Mouse (Mus musculus) hindbrain, embryonic 14.5 days (tissue): ENCODE results near the gene Ankrd2. TPM values are rescaled to one million over a fixed set of nuclear protein-coding genes. Genes with fewer than 3 reads are reported as not detected.

ENCODE experiments used
- ATAC-seq: fragments of 200-750 bp; cut with Nextera tagmentation; 2 replicates; pipeline ENCODE4 v1.8.0; 2017; ENCODE audit warnings: moderate number of reproducible peaks, mild to moderate bottlenecking, moderate TSS enrichment, moderate library complexity; ENCODE audit not compliant: low FRiP score
- DNase-seq: peaks from one replicate; pipeline ENCODE4 v3.0.0-alpha.2; 2015; ENCODE audit warnings: low spot score
- H3K27ac ChIP-seq: fragments of 300-500 bp; sonication (generic); 2 replicates; pipeline ENCODE4 v1.5.1; 2014; ENCODE audit warnings: mild to moderate bottlenecking, moderate library complexity
- H3K27me3 ChIP-seq: fragments of 300-500 bp; sonication (generic); 2 replicates; pipeline ENCODE4 v1.6.1; 2014; ENCODE audit warnings: mild to moderate bottlenecking, low read length, mixed read lengths; ENCODE audit not compliant: control insufficient read depth, insufficient read depth
- H3K36me3 ChIP-seq: fragments of 300-500 bp; sonication (generic); replicated peaks from 2 replicates; pipeline ENCODE4 v1.6.1; 2014; ENCODE audit not compliant: control insufficient read depth, insufficient read depth
- H3K4me1 ChIP-seq: fragments of 300-500 bp; sonication (generic); replicated peaks from 2 replicates; pipeline ENCODE4 v1.6.1; 2014; ENCODE audit warnings: antibody characterized with exemption, low read length, mixed read lengths; ENCODE audit not compliant: control insufficient read depth, insufficient read depth
- H3K4me2 ChIP-seq: fragments of 300-500 bp; sonication (generic); replicated peaks from 2 replicates; pipeline ENCODE4 v1.6.1; 2014; ENCODE audit warnings: mild to moderate bottlenecking, moderate library complexity
- H3K4me3 ChIP-seq: fragments of 300-500 bp; sonication (generic); replicated peaks from 2 replicates; pipeline ENCODE4 v1.5.1; 2014; ENCODE audit warnings: mild to moderate bottlenecking, low read length
- H3K9ac ChIP-seq: fragments of 300-500 bp; sonication (generic); 2 replicates; pipeline ENCODE4 v1.6.1; 2014
- H3K9me3 ChIP-seq: fragments of 300-500 bp; sonication (generic); 2 replicates; pipeline ENCODE4 v1.6.1; 2016; ENCODE audit warnings: low read length; ENCODE audit not compliant: control insufficient read depth
- WGBS: fragments of 180-500 bp; shearing (Covaris S2); extraction: QIAGEN DNeasy Blood & Tissue Kit; methylation state at CpG from one replicate; pipeline ENCODE4 v1.1.7; 2014; 5-methylcytosine and 5-hydroxymethylcytosine counted together
- polyA plus RNA-seq: library from polyadenylated mRNA; unstranded; fragments of >200 nt; fragmentation: Nextera tagmentation; extraction: Ambion mirVana; gene quantifications from 2 replicates; pipeline ENCODE4 v1.2.1, GENCODE M21; 2014

Gene Ankrd2
- polyA plus RNA-seq, 1 experiment from 2014 or later = 1.2 TPM

GRCm38 (mm10) chr19:42010436-42010835, 25.4 kb upstream of the Ankrd2 start:
- no peaks in the 10 kb centered on the region for H3K4me1 ChIP-seq
- H3K27ac ChIP-seq = no peak overlapping the region
- H3K27me3 ChIP-seq = no peaks in the 10 kb centered on the region
- no peaks in the 10 kb centered on the region for H3K9me3 ChIP-seq
- ATAC-seq (no peak), DNase-seq (no peak)
- no peaks in the 10 kb centered on the region for H3K36me3 ChIP-seq
- no peak overlapping the region for H3K4me3 ChIP-seq
- H3K9ac ChIP-seq = no peak overlapping the region
- 44% methylated on average over 4 of the region's 4 CpGs for WGBS
- no peak overlapping the region for H3K4me2 ChIP-seq

DNA sequence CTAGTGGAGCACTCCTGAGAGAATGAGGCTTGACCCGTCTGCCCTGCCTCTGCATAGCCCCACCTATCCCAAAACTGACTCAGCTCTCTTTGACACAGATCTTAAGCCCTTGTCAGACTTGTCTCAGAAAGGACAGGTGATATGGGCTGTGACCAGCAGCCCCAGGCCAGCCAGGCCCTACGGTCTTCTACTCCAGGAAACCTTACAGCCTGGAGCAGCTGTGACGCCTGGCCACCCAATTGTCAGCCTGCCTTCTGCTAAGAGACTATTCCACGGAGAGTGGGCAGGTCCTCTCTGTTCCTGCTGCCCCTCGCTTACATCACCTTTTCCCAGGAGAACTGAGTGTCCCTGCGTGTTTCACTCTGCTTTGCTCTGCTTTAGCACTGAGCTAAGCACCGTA, 24.7 kb upstream of the Ankrd2 start:
- no peak overlapping the region for H3K4me2 ChIP-seq
- no peaks in the 10 kb centered on the region for H3K9me3 ChIP-seq
- H3K9ac ChIP-seq = no peak overlapping the region
- H3K27ac ChIP-seq = no peak overlapping the region
- no peaks in the 10 kb centered on the region for H3K27me3 ChIP-seq
- ATAC-seq (no peak), DNase-seq (no peak)
- WGBS = 86% methylated on average over 7 of the region's 7 CpGs
- H3K4me1 ChIP-seq = no peaks in the 10 kb centered on the region
- no peaks in the 10 kb centered on the region for H3K36me3 ChIP-seq
- no peak overlapping the region for H3K4me3 ChIP-seq

GRCm38 (mm10) chr19:42014231-42014825, 21.5 kb upstream of the Ankrd2 start:
- Histone ChIP-seq H3K27me3 (no peaks in the 10 kb centered on the region), H3K9ac (no peak overlapping the region), H3K4me3 (no peak overlapping the region), H3K27ac (no peak overlapping the region), H3K4me2 (no peak overlapping the region), H3K4me1 (no peaks in the 10 kb centered on the region), H3K36me3 (no peaks in the 10 kb centered on the region), H3K9me3 (no peaks in the 10 kb centered on the region)
- WGBS = 75% methylated on average over 3 of the region's 3 CpGs
- no peak for DNase-seq
- ATAC-seq = no peak

- 83% methylated on average over 6 of the region's 6 CpGs for WGBS
- Histone ChIP-seq H3K27ac (no peak overlapping the region), H3K4me3 (no peak overlapping the region), H3K9me3 (no peaks in the 10 kb centered on the region), H3K4me1 (no peaks in the 10 kb centered on the region), H3K36me3 (no peaks in the 10 kb centered on the region), H3K9ac (no peak overlapping the region), H3K27me3 (no peaks in the 10 kb centered on the region), H3K4me2 (no peak overlapping the region)
- DNase-seq (no peak), ATAC-seq (no peak)
Measured at GRCm38 (mm10) chr19:42015001-42015400, 20.8 kb upstream of the Ankrd2 start.

DNA sequence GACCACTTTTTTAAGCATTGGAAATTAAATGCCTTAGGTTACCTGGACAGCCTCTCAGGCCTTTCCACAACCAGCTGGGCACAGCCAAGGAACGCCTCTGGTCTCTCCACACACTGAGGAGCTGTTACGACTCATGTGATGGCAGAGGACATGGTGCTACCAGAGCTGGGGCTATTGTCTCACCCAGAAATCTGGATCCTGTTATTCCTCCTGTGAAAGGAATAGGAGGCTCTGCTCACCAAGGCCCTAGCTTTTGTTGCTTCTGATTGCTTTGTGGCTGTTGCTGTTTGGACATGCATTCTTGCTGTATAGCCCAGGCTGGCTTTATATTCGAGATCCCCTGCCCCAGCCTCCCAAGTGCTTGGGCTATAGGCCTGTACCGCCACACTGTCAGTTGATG, 19.5 kb upstream of the Ankrd2 start:
- Histone ChIP-seq H3K4me1 (no peaks in the 10 kb centered on the region), H3K27me3 (no peaks in the 10 kb centered on the region), H3K27ac (no peak overlapping the region), H3K4me3 (no peak overlapping the region), H3K9ac (no peak overlapping the region), H3K36me3 (no peaks in the 10 kb centered on the region), H3K4me2 (no peak overlapping the region), H3K9me3 (no peaks in the 10 kb centered on the region)
- 72% methylated on average over 4 of the region's 4 CpGs for WGBS
- DNase-seq = no peak
- no peak for ATAC-seq

DNA sequence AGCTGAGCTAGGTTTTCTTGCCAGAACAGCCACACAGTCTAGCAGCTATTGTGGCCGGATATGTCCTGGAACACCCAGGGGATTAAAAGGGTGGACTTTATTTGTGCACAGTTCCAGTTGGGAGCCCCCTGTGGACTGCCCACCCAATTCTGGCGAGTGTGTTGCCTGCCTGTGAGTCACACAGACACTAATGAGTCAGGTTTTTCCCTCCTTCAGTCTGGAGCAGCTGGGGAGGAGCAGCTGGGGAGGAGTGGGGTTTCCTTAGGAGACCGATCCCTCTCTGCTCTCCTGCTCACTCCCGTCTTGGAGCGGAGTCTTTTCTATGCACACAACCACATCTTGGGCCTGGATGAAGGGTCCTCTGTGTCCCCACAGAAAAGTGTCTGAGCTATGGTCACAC, 19.0 kb upstream of the Ankrd2 start:
- Histone ChIP-seq H3K36me3 (no peaks in the 10 kb centered on the region), H3K9ac (no peak overlapping the region), H3K4me3 (no peak overlapping the region), H3K4me2 (no peak overlapping the region), H3K4me1 (no peaks in the 10 kb centered on the region), H3K9me3 (no peaks in the 10 kb centered on the region), H3K27ac (no peak overlapping the region), H3K27me3 (no peaks in the 10 kb centered on the region)
- DNase-seq (no peak), ATAC-seq (no peak)
- WGBS = 65% methylated on average over 5 of the region's 5 CpGs

- H3K9ac ChIP-seq = no peak overlapping the region
- no peaks in the 10 kb centered on the region for H3K27me3 ChIP-seq
- H3K4me1 ChIP-seq = 0 out of 2 replicates have a peak, but pooled peaks cover 3% of the 10 kb centered on the region
- DNase-seq (no peak), ATAC-seq (no peak)
- H3K9me3 ChIP-seq = no peaks in the 10 kb centered on the region
- H3K36me3 ChIP-seq = no peaks in the 10 kb centered on the region
- H3K4me3 ChIP-seq = no peak overlapping the region
- H3K27ac ChIP-seq = no peak overlapping the region
- WGBS = 73% methylated on average over 8 of the region's 8 CpGs
- no peak overlapping the region for H3K4me2 ChIP-seq
Measured at GRCm38 (mm10) chr19:42017399-42018247, 18.2 kb upstream of the Ankrd2 start.

- Histone ChIP-seq H3K9ac (no peak overlapping the region), H3K4me2 (no peak overlapping the region), H3K27ac (no peak overlapping the region), H3K9me3 (no peaks in the 10 kb centered on the region), H3K4me3 (no peak overlapping the region), H3K27me3 (no peaks in the 10 kb centered on the region), H3K36me3 (no peaks in the 10 kb centered on the region), H3K4me1 (0 out of 2 replicates have a peak, but pooled peaks cover 3% of the 10 kb centered on the region)
- 41% methylated on average over 4 of the region's 4 CpGs for WGBS
- DNase-seq (no peak), ATAC-seq (no peak)
Measured at GRCm38 (mm10) chr19:42019011-42019522, 16.7 kb upstream of the Ankrd2 start.

DNA sequence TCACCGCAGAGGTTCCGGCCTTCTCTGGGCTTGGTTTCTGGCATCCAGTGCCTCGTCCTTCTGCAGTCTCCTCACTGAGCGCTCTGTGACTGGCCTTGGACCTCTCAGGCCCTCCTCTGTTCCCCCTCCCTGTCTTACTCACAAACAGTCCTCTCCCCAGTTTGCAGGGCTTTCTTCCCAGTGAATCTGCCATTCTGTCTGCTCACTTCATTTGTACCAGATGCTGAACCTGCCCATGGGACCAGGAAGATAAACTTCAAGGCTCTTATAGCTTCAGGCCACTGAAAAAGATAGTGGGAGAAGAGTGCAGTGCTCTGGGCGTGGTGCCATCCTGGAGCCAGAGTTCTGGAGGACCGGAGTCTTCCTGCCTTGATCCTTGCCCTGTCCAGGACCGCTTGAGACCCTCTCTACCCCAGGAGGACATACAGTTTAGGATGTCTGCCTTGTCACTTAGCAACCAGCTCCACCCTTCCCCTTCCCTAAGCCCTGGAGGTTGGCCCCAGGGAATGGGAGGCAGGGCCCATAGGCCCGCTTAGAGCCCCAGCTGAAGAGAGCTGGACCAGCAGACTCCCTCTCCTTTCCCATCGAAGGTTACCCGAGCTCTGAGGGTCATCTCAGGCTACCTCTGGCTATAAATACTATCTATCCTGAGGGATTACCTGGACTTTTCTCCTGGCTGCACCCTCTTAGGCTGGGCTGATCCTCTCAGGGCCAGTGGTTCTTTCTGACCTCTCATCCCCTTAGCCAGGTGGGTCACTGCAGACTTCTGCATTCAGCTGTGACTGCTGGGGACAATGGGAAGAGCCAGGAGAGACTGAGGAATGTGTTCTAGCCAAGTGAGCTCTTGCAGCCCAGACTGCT, 13.9 kb upstream of the Ankrd2 start:
- WGBS = 58% methylated on average over 10 of the region's 10 CpGs
- Histone ChIP-seq H3K27ac (no peak overlapping the region), H3K27me3 (no peaks in the 10 kb centered on the region), H3K9ac (no peak overlapping the region; the same call in 1 of the 2 replicates), H3K4me3 (no peak overlapping the region), H3K9me3 (no peaks in the 10 kb centered on the region), H3K4me1 (0 out of 2 replicates have a peak, but pooled peaks cover 3% of the 10 kb centered on the region), H3K4me2 (no peak overlapping the region), H3K36me3 (no peaks in the 10 kb centered on the region)
- no peak for DNase-seq
- no peak for ATAC-seq
